Mouse (Mus musculus) kidney, postnatal 0 days (tissue): ENCODE data around the gene Pgghg. TPM values are rescaled to one million over a fixed set of nuclear protein-coding genes. Genes with fewer than 3 reads are reported as not detected.
"Not testable (repeated sequence)": the region's sequence is repeated elsewhere in the genome, so short reads cannot be mapped to it uniquely, and the experiment has no call there.

Experiments used
- ATAC-seq: fragments of 200-750 bp; cut with Nextera tagmentation; replicated peaks from 2 replicates; pipeline ENCODE4 v1.8.0; 2017; ENCODE audit warnings: low read depth, moderate number of reproducible peaks, moderate TSS enrichment, moderate library complexity; ENCODE audit not compliant: low FRiP score
- DNase-seq: peaks from one replicate; pipeline ENCODE4 v3.0.0-alpha.2; 2016; ENCODE audit warnings: low spot score
- H3K27ac ChIP-seq: fragments of 300-500 bp; sonication (generic); 2 replicates; pipeline ENCODE4 v1.5.1; 2014; ENCODE audit warnings: mild to moderate bottlenecking
- H3K27me3 ChIP-seq: fragments of 300-500 bp; sonication (generic); 2 replicates; pipeline ENCODE4 v1.6.1; 2014; ENCODE audit warnings: low read length, mixed read lengths; ENCODE audit not compliant: insufficient read depth
- H3K36me3 ChIP-seq: fragments of 300-500 bp; sonication (generic); 2 replicates; pipeline ENCODE4 v1.6.1; 2014; ENCODE audit warnings: low read length, mixed read lengths; ENCODE audit not compliant: insufficient read depth
- H3K4me1 ChIP-seq: fragments of 300-500 bp; sonication (generic); replicated peaks from 2 replicates; pipeline ENCODE4 v1.6.1; 2014; ENCODE audit warnings: antibody characterized with exemption, low read length, mixed read lengths; ENCODE audit not compliant: insufficient read depth
- H3K4me2 ChIP-seq: fragments of 300-500 bp; sonication (generic); 2 replicates; pipeline ENCODE4 v1.6.1; 2014; ENCODE audit warnings: mild to moderate bottlenecking, low read length, moderate library complexity, mixed read lengths
- H3K4me3 ChIP-seq: fragments of 300-500 bp; sonication (generic); replicated peaks from 2 replicates; pipeline ENCODE4 v1.5.1; 2014; ENCODE audit warnings: low read depth, low read length
- H3K9ac ChIP-seq: fragments of 300-500 bp; sonication (generic); 2 replicates; pipeline ENCODE4 v1.6.1; 2014; ENCODE audit warnings: low read depth, low read length
- H3K9me3 ChIP-seq: fragments of 300-500 bp; sonication (generic); replicated peaks from 2 replicates; pipeline ENCODE4 v1.6.1; 2016; ENCODE audit warnings: low read length, inconsistent platforms, mixed read lengths
- CTCF ChIP-seq: IDR thresholded peaks from 2 replicates; pipeline ENCODE4 v1.5.1; 2016; ENCODE audit warnings: antibody characterized with exemption, low read depth, mild to moderate bottlenecking, moderate library complexity
- WGBS: fragments of 180-500 bp; shearing (Covaris S2); extraction: QIAGEN DNeasy Blood & Tissue Kit; methylation state at CpG from one replicate; pipeline ENCODE4 v1.1.7; 2014; 5-methylcytosine and 5-hydroxymethylcytosine counted together
- polyA plus RNA-seq: library from polyadenylated mRNA; unstranded; fragments of >200 nt; fragmentation: Nextera tagmentation; extraction: Ambion mirVana; gene quantifications from 2 replicates; pipeline ENCODE4 v1.2.1, GENCODE M21; 2015

Gene Pgghg
- polyA plus RNA-seq, 1 experiment from 2014 or later, result 20.3 TPM

- Histone ChIP-seq H3K4me1 (peaks cover 12% of the 10 kb centered on the region), H3K4me2 (no peak overlapping the region), H3K27me3 (no peaks in the 10 kb centered on the region), H3K4me3 (no peak overlapping the region), H3K9ac (no peak overlapping the region), H3K36me3 (no peaks in the 10 kb centered on the region), H3K27ac (no peak overlapping the region; the same call in 1 of the 2 replicates), H3K9me3 (no peaks in the 10 kb centered on the region)
- WGBS, result 26% methylated on average over 9 of the region's 9 CpGs
- ATAC-seq (no peak), DNase-seq (no peak)
- TF ChIP-seq CTCF, result no peak
Measured at GRCm38 (mm10) chr7:140974940-140975339, 33.7 kb downstream of the Pgghg start.

- H3K27me3 ChIP-seq, result no peaks in the 10 kb centered on the region
- no peak overlapping the region for H3K9ac ChIP-seq
- no peak overlapping the region for H3K27ac ChIP-seq
- WGBS, result 42% methylated on average over 3 of the region's 3 CpGs
- DNase-seq (no peak), ATAC-seq (no peak)
- no peak overlapping the region for H3K4me3 ChIP-seq
- no peak for TF ChIP-seq CTCF
- H3K4me2 ChIP-seq, result no peak overlapping the region
- no peaks in the 10 kb centered on the region for H3K9me3 ChIP-seq
- H3K36me3 ChIP-seq, result no peaks in the 10 kb centered on the region
- H3K4me1 ChIP-seq, result peaks cover 12% of the 10 kb centered on the region
Measured at GRCm38 (mm10) chr7:140975465-140975864, 34.3 kb downstream of the Pgghg start.

- not testable (repeated sequence) for ATAC-seq, H3K9ac ChIP-seq
Measured at GRCm38 (mm10) chr7:140976720-140977119, 35.5 kb downstream of the Pgghg start.

GRCm38 (mm10) chr7:140981704-140982103 lies 40.5 kb downstream of the Pgghg start:
- Histone ChIP-seq H3K9ac (no peak overlapping the region), H3K4me2 (no peak overlapping the region), H3K27ac (no peak overlapping the region), H3K9me3 (no peaks in the 10 kb centered on the region), H3K4me1 (no peaks in the 10 kb centered on the region), H3K36me3 (no peaks in the 10 kb centered on the region), H3K4me3 (no peak overlapping the region), H3K27me3 (no peaks in the 10 kb centered on the region)
- no peak for TF ChIP-seq CTCF
- DNase-seq (no peak), ATAC-seq (no peak)
- WGBS, result 86% methylated on average over 8 of the region's 8 CpGs

More at GRCm38 (mm10) chr7:140976720-140977119, 35.5 kb downstream of the Pgghg start:
- H3K4me3 ChIP-seq, H3K9me3 ChIP-seq, DNase-seq, H3K4me1 ChIP-seq, H3K27me3 ChIP-seq, H3K27ac ChIP-seq, H3K4me2 ChIP-seq, H3K36me3 ChIP-seq: not testable (repeated sequence)
- 93% methylated on average over 9 of the region's 9 CpGs for WGBS

GRCm38 (mm10) chr7:140982971-140983370 lies 41.8 kb downstream of the Pgghg start:
- Histone ChIP-seq H3K4me1 (no peaks in the 10 kb centered on the region), H3K4me2 (no peak overlapping the region), H3K4me3 (no peak overlapping the region), H3K36me3 (no peaks in the 10 kb centered on the region), H3K27ac (no peak overlapping the region), H3K9ac (no peak overlapping the region), H3K9me3 (no peaks in the 10 kb centered on the region), H3K27me3 (no peaks in the 10 kb centered on the region)
- 93% methylated on average over 7 of the region's 7 CpGs for WGBS
- no peak for TF ChIP-seq CTCF
- no peak for ATAC-seq
- DNase-seq, result no peak

- no peak overlapping the region for H3K9ac ChIP-seq
- ATAC-seq (no peak), DNase-seq (no peak)
- no peaks in the 10 kb centered on the region for H3K4me1 ChIP-seq
- H3K36me3 ChIP-seq, result no peaks in the 10 kb centered on the region
- no peak for TF ChIP-seq CTCF
- H3K27me3 ChIP-seq, result no peaks in the 10 kb centered on the region
- no peak overlapping the region for H3K4me2 ChIP-seq
- no peak overlapping the region for H3K4me3 ChIP-seq
- 90% methylated on average over 17 of the region's 17 CpGs for WGBS
- H3K27ac ChIP-seq, result no peak overlapping the region
- H3K9me3 ChIP-seq, result no peaks in the 10 kb centered on the region
Measured at GRCm38 (mm10) chr7:140987182-140988138, 46.3 kb downstream of the Pgghg start.
